Mouse (Mus musculus) spleen, adult 2 months (tissue): ENCODE measurements at regions not wholly inside any gene's neighbourhood (a gene's known extent, or its start where the extent isn't known, plus 50 kb on each side); places are given as distances from the start of the nearest gene placed in this dataset.

Source experiments
- CTCF ChIP-seq: fragments of 200-500 bp; IDR thresholded peaks from 2 replicates; pipeline ENCODE4 v1.5.1; 2011; ENCODE audit warnings: mild to moderate bottlenecking, inconsistent platforms; ENCODE audit not compliant: insufficient read depth, insufficient read length, insufficient replicate concordance; ENCODE audit errors: extremely low read depth
- POLR2A ChIP-seq: fragments of 200-500 bp; IDR thresholded peaks from 2 replicates; pipeline ENCODE4 v1.6.1; 2011; ENCODE audit warnings: low read depth, low read length, inconsistent platforms

DNA sequence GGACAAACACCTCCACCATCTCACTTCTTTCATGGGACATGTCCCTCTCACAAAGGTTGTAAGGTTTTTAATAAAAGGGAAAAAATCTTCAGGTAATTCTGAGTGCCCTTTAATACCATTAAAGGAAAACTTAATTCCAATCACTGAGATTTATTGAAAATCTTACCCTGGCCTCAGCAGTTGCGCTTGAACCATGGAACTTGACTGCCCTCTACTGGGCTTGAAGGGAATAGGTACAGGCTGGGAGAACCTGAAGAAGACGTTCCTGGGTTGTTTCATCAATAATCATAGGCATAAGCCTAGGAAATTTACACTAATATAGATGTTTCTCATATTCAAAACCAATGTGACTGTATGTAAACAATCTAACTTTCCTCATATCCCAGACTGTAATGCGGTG lies 439.3 kb downstream of the Mctp2 start:
- peak; percentile 34; the same call in 1 of the 2 replicates for TF ChIP-seq CTCF
- TF ChIP-seq POLR2A, result no peak
